Mouse (Mus musculus) brain, embryonic 18.5 days (tissue): ENCODE results near the gene Rapgefl1.

ENCODE experiments used
- DNase-seq: peaks from one replicate; pipeline ENCODE4 v3.0.0-alpha.2; 2012; ENCODE audit warnings: low read depth, low spot score

The Rapgefl1 gene

GRCm38 (mm10) chr11:98858759-98859731 is 22.5 kb downstream of the Rapgefl1 start:
- no peak for DNase-seq

- DNase-seq, result peak; percentile 88
These were observed 26.6 kb downstream of the Rapgefl1 start, which contains the start of gene Wipf2 for GRCm38 (mm10) chr11:98863028-98863750. Gene Wipf2, plus strand, starts transcription at chr11:98863638.

- no peak for DNase-seq
These were observed 27.3 kb downstream of the Rapgefl1 start for GRCm38 (mm10) chr11:98863751-98864429.

GRCm38 (mm10) chr11:98867293-98867692 is 30.7 kb downstream of the Rapgefl1 start:
- no peak for DNase-seq

GRCm38 (mm10) chr11:98869906-98870305 is 33.3 kb downstream of the Rapgefl1 start:
- DNase-seq, result no peak

- no peak for DNase-seq
These were observed 34.2 kb downstream of the Rapgefl1 start for GRCm38 (mm10) chr11:98870791-98871190.

- DNase-seq, result no peak
These were observed 34.8 kb downstream of the Rapgefl1 start for GRCm38 (mm10) chr11:98871416-98871815.

GRCm38 (mm10) chr11:98872040-98872439 is 35.5 kb downstream of the Rapgefl1 start:
- DNase-seq, result no peak

GRCm38 (mm10) chr11:98873900-98874299 is 37.3 kb downstream of the Rapgefl1 start:
- DNase-seq, result no peak

GRCm38 (mm10) chr11:98877001-98877400 is 40.4 kb downstream of the Rapgefl1 start:
- DNase-seq, result no peak

- no peak for DNase-seq
These were observed 51.1 kb downstream of the Rapgefl1 start for GRCm38 (mm10) chr11:98887703-98888102.

GRCm38 (mm10) chr11:98889077-98889476 is 52.5 kb downstream of the Rapgefl1 start:
- no peak for DNase-seq

GRCm38 (mm10) chr11:98889977-98890376 is 53.4 kb downstream of the Rapgefl1 start:
- DNase-seq, result no peak

- no peak for DNase-seq
These were observed 55.8 kb downstream of the Rapgefl1 start for GRCm38 (mm10) chr11:98892426-98892825.

GRCm38 (mm10) chr11:98900529-98901125 is 64.0 kb downstream of the Rapgefl1 start:
- DNase-seq, result no peak

GRCm38 (mm10) chr11:98902621-98903245 is 66.1 kb downstream of the Rapgefl1 start:
- DNase-seq, result no peak
